Comparison of ENCODE assay signal across 11 mouse cellular contexts in the genomic region with DNA sequence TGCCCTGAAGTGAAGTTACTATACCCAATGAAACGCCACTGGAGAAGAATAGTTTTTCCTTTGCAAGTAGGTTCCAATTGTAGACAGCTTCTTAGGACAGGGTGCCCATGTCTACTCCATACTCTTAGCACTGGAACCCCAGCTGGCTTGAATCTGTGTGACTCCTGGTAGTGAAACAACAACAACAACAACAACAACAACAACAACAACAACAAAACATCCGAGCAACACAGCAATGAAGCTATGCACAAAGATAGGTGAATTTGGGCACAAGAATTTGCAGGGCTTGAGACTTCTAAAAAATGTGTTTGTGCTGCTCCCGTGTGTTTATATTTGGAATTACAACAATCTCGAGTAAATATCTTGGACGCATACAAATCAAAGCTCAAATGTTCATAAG. TPM values are rescaled to one million over a fixed set of nuclear protein-coding genes. Genes with fewer than 3 reads are reported as not detected.
DNase-seq lines count a peak whose midpoint lies in the region; ATAC-seq and TF ChIP-seq lines count a peak whose summit lies in the region.
"Had no signal": no experiment of that assay in that cellular context is flagged by ENCODE, and none has a peak within 500 bp of the region (broad histone marks: within the 10 kb centered on the region; RNA-seq: fewer than 3 reads in every experiment).

No protein-coding gene starts in this region.

- no peak for TF ChIP-seq POLR2A in CH12.LX (IDR thresholded peaks at IDR 0.05; ENCODE audit: low read depth, low read length)

- no peak overlapping the region for H3K4me3 ChIP-seq in kidney, embryonic 15.5 days (replicated peaks)
- no peak overlapping the region for H3K4me3 ChIP-seq in CH12.LX (replicated peaks in 1 of 3; ENCODE audit: low read depth in 2 of 3, low read length in 2 of 3, poor library complexity in 1 of 3)
- H3K4me3 ChIP-seq: liver, embryonic 15.5 days had no signal

- no peak; the same call in 1 of the 2 replicates for ATAC-seq in kidney, embryonic 15.5 days (replicated peaks; ENCODE audit: low FRiP score)
- ATAC-seq in cerebellum, adult (ENCODE audit: insufficient number of reproducible peaks, low FRiP score, low TSS enrichment), result no peak

- H3K9me3 ChIP-seq in kidney, embryonic 15.5 days (replicated peaks), result no peaks in the 10 kb centered on the region
- no peaks in the 10 kb centered on the region for H3K9me3 ChIP-seq in CH12.LX (replicated peaks; ENCODE audit: low read length)
- H3K9me3 ChIP-seq: liver, embryonic 15.5 days had no signal

- TF ChIP-seq RAD21 in CH12.LX (IDR thresholded peaks at IDR 0.05; ENCODE audit: low read depth, low read length), result peak; percentile 67

- 20% methylated on average over 5 of the region's 5 CpGs for WGBS in kidney, embryonic 15.5 days

- H3K4me2 ChIP-seq in kidney, embryonic 15.5 days, result no peak overlapping the region
- H3K4me2 ChIP-seq in CH12.LX (ENCODE audit: insufficient read depth, low read depth, poor library complexity, severe bottlenecking), result no peak overlapping the region
- H3K4me2 ChIP-seq: liver, embryonic 15.5 days had no signal

- no peak overlapping the region for H3K27ac ChIP-seq in kidney, embryonic 15.5 days
- H3K27ac ChIP-seq in CH12.LX (ENCODE audit: insufficient read depth, low read depth), result no peak overlapping the region
- H3K27ac ChIP-seq: liver, embryonic 15.5 days had no signal

- DNase-seq in kidney, adult 9 months, result peak; percentile 12
- peak; percentile 50 for DNase-seq in CH12.LX (ENCODE audit: extremely low read depth)
- peak; percentile 41 for DNase-seq in embryo, embryonic 11 days
- peak; percentile 12 to 26 for DNase-seq in left cerebral cortex, postnatal 25 days (ENCODE audit: low spot score in 2 of 2)
- no peak for DNase-seq in urinary bladder, postnatal 14 days (ENCODE audit: low spot score)
- no peak for DNase-seq in kidney, postnatal 4 days

- in situ Hi-C loops in CH12.LX (cut with MboI; ENCODE audit: low pct_ligation_motif_present, low pct_unique_long_range_greater_than_20kb, low sequenced_read_pairs), result no loop called here

- H3K4me1 ChIP-seq in kidney, embryonic 15.5 days, result no peaks in the 10 kb centered on the region
- H3K4me1 ChIP-seq in CH12.LX (ENCODE audit: control insufficient read depth in 1 of 2, insufficient read depth in 2 of 2), result no peaks in the 10 kb centered on the region
- H3K4me1 ChIP-seq: liver, embryonic 15.5 days had no signal

- dilution Hi-C loops in CH12.LX (cut with MboI; ENCODE audit: extremely low pct_ligation_motif_present, extremely low pct_unique_long_range_greater_than_20kb, low sequenced_read_pairs), result no loop called here

- intact Hi-C loops in left cerebral cortex, postnatal 25 days (cut with DNase I), result loop anchor here (2.0 to 10.0 kb wide), 2 partner anchors 236 to 420 kb away; no protein-coding TSS in a partner anchor

- TF ChIP-seq CTCF in CH12.LX (conservative IDR thresholded peaks at IDR 0.05 in 1 of 2, IDR thresholded peaks at IDR 0.05 in 1 of 2; ENCODE audit: low read depth in 2 of 2, low read length in 2 of 2), result peak; percentile 23 to 55; a peak in 3 of 4 replicates

- no peaks in the 10 kb centered on the region for H3K79me2 ChIP-seq in CH12.LX (replicated peaks; ENCODE audit: control insufficient read depth, extremely low read depth, insufficient read depth, poor library complexity, severe bottlenecking)

- H3K9ac ChIP-seq in kidney, embryonic 15.5 days, result no peak overlapping the region
- no peak overlapping the region for H3K9ac ChIP-seq in CH12.LX (ENCODE audit: insufficient read depth, low read depth)
- H3K9ac ChIP-seq: liver, embryonic 15.5 days had no signal

- H3K27me3 ChIP-seq in kidney, embryonic 15.5 days, result no peaks in the 10 kb centered on the region
- no peaks in the 10 kb centered on the region for H3K27me3 ChIP-seq in CH12.LX (replicated peaks)
- H3K27me3 ChIP-seq: liver, embryonic 15.5 days had no signal

- H3K36me3 ChIP-seq in kidney, embryonic 15.5 days, result no peaks in the 10 kb centered on the region
- H3K36me3 ChIP-seq in CH12.LX (replicated peaks in 1 of 2; ENCODE audit: control insufficient read depth in 1 of 2, insufficient read depth in 1 of 2, low read length in 1 of 2), result no peaks in the 10 kb centered on the region
- H3K36me3 ChIP-seq: liver, embryonic 15.5 days had no signal

- no peak for TF ChIP-seq EP300 in CH12.LX (IDR thresholded peaks at IDR 0.05; ENCODE audit: low read length)

TF ChIP-seq in CH12.LX, 34 proteins besides CTCF, POLR2A, EP300 and RAD21:
- no peak for TF ChIP-seq TCF12 (IDR thresholded peaks at IDR 0.05; ENCODE audit: low read depth, low read length)
- TF ChIP-seq JUND (conservative IDR thresholded peaks at IDR 0.05; ENCODE audit: low read depth, low read length), result no peak
- TF ChIP-seq SMC3 (IDR thresholded peaks at IDR 0.05; ENCODE audit: low read depth, low read length), result peak; percentile 47

RNA-seq across cellular contexts. Expression of gene Olfr24, which starts 19.2 kb away (rescaled TPM):
- not detected in 2 replicates for polyA plus RNA-seq in kidney, embryonic 15.5 days (2015; fragmentation: Nextera tagmentation; extraction: Ambion mirVana)
- total RNA-seq in CH12.LX (2012; rRNA removed) (not detected in 2 replicates), CH12.LX (2014; rRNA removed) (not detected in 2 replicates)
- polyA plus RNA-seq in CH12.LX (2012; ENCODE audit: insufficient read length, low read depth), result not detected in 2 replicates
- total RNA-seq in left cerebral cortex, postnatal 25 days (2021), result not detected
- polyA plus RNA-seq: gonadal fat pad, adult 2 months; liver, embryonic 15.5 days; urinary bladder, adult 2 months had no signal

Comparison
In these comparisons a context has a peak if more than half of its experiments do, and no peak if none do; other contexts are left out.
1. DNase-seq: peak in kidney, adult 9 months (single experiment), CH12.LX (single experiment), embryo, embryonic 11 days (single experiment) and left cerebral cortex, postnatal 25 days (2 of 2); none in urinary bladder, postnatal 14 days (single experiment) and kidney, postnatal 4 days (0 of 2).